Mouse (Mus musculus): ENCODE measurements around the gene Snrnp25.

Gene Snrnp25

GRCm38 (mm10) chr11:32205058-32205873 is at the start of gene Snrnp25:
Gene Snrnp25, plus strand, starts transcription at chr11:32205415.
- peak; percentile 98 to 99 for DNase-seq

GRCm38 (mm10) chr11:32156854-32157630 is 48.2 kb upstream of the Snrnp25 start:
- DNase-seq: no peak

- DNase-seq: no peak
These were observed 47.2 kb upstream of the Snrnp25 start for GRCm38 (mm10) chr11:32157791-32158594.

- DNase-seq: no peak
These were observed 46.0 kb upstream of the Snrnp25 start for GRCm38 (mm10) chr11:32159176-32159575.

- DNase-seq: no peak
These were observed 44.9 kb upstream of the Snrnp25 start for GRCm38 (mm10) chr11:32160341-32160740.

- peak; percentile 65 for DNase-seq
These were observed 43.7 kb upstream of the Snrnp25 start for GRCm38 (mm10) chr11:32161500-32161899.

- DNase-seq: peak; percentile 67 to 75
These were observed 43.1 kb upstream of the Snrnp25 start for GRCm38 (mm10) chr11:32161922-32162804.

- no peak for DNase-seq
These were observed 38.5 kb upstream of the Snrnp25 start for GRCm38 (mm10) chr11:32166683-32167082.

GRCm38 (mm10) chr11:32178506-32178905 is 26.7 kb upstream of the Snrnp25 start:
- DNase-seq: no peak

GRCm38 (mm10) chr11:32181246-32181645 is 24.0 kb upstream of the Snrnp25 start:
- DNase-seq: no peak

GRCm38 (mm10) chr11:32181973-32182868 is 23.0 kb upstream of the Snrnp25 start:
- DNase-seq: peak; percentile 79 to 92

- no peak for DNase-seq
These were observed 20.7 kb upstream of the Snrnp25 start for GRCm38 (mm10) chr11:32184469-32184868.

- DNase-seq: no peak
These were observed 19.2 kb upstream of the Snrnp25 start for GRCm38 (mm10) chr11:32186031-32186430.

GRCm38 (mm10) chr11:32187256-32187655 is 18.0 kb upstream of the Snrnp25 start:
- no peak for DNase-seq

GRCm38 (mm10) chr11:32188881-32189280 is 16.3 kb upstream of the Snrnp25 start:
- DNase-seq: no peak

GRCm38 (mm10) chr11:32189434-32189833 is 15.8 kb upstream of the Snrnp25 start:
- DNase-seq: no peak

- peak in 1 of 2 experiments; percentile 44 for DNase-seq
These were observed 15.1 kb upstream of the Snrnp25 start for GRCm38 (mm10) chr11:32190119-32190518.

GRCm38 (mm10) chr11:32190603-32191110 is 14.6 kb upstream of the Snrnp25 start:
- DNase-seq: no peak

GRCm38 (mm10) chr11:32193156-32193555 is 12.1 kb upstream of the Snrnp25 start:
- DNase-seq: no peak

GRCm38 (mm10) chr11:32194086-32194485 is 11.1 kb upstream of the Snrnp25 start:
- DNase-seq: no peak

GRCm38 (mm10) chr11:32194626-32195025 is 10.6 kb upstream of the Snrnp25 start:
- DNase-seq: no peak
